Mouse (Mus musculus) heart, postnatal 0 days (tissue): ENCODE measurements around the gene 2610318N02Rik.

Experiments
- CTCF ChIP-seq: IDR thresholded peaks from 2 replicates; pipeline ENCODE4 v1.5.1; 2016; ENCODE audit warnings: antibody characterized with exemption, control low read depth, low read depth
- EP300 ChIP-seq: IDR thresholded peaks from 2 replicates; pipeline ENCODE4 v1.6.1; 2016; ENCODE audit warnings: antibody characterized with exemption, low read depth

- no peak for TF ChIP-seq CTCF
- TF ChIP-seq EP300 = no peak
Measured at GRCm38 (mm10) chr16:17070716-17071115, 54.3 kb downstream of the 2610318N02Rik start.
